Mouse (Mus musculus) G1E (cell line): ENCODE results near the gene Hps5. TPM values are rescaled to one million over a fixed set of nuclear protein-coding genes. Genes with fewer than 3 reads are reported as not detected.
"Not testable (repeated sequence)": the region's sequence is repeated elsewhere in the genome, so short reads cannot be mapped to it uniquely, and the experiment has no call there.

Source experiments
- ATAC-seq: 2 replicates; pipeline ENCODE4 v1.8.0; 2016; ENCODE audit warnings: mild to moderate bottlenecking; ENCODE audit not compliant: insufficient number of reproducible peaks, poor library complexity, low FRiP score, severe bottlenecking; ENCODE audit errors: extremely low read depth
- DNase-seq: peaks from one replicate; pipeline ENCODE4 v3.0.0; 2012; ENCODE audit warnings: low spot score
- H3K27me3 ChIP-seq: 2 replicates; pipeline ENCODE4 v1.6.1; 2012; ENCODE audit warnings: mild to moderate bottlenecking, low read length, inconsistent platforms; ENCODE audit not compliant: insufficient read depth
- H3K36me3 ChIP-seq: replicated peaks from 2 replicates; pipeline ENCODE3; 2012; ENCODE audit warnings: mild to moderate bottlenecking, inconsistent platforms
- H3K4me1 ChIP-seq: 2 replicates; pipeline ENCODE4 v1.6.1; 2012; ENCODE audit warnings: low read depth, low read length, inconsistent platforms, mixed read lengths; ENCODE audit not compliant: insufficient read depth
- H3K4me3 ChIP-seq: 2 replicates; pipeline ENCODE4 v1.5.1; 2012; ENCODE audit warnings: low read depth, mild to moderate bottlenecking, inconsistent platforms, low read length, moderate library complexity, mixed read lengths
- H3K9me3 ChIP-seq: replicated peaks from 2 replicates; pipeline ENCODE4 v1.6.1; 2012; ENCODE audit warnings: inconsistent platforms
- CTCF ChIP-seq: IDR thresholded peaks from 2 replicates; pipeline ENCODE4 v1.5.1; 2012; ENCODE audit warnings: low read depth, low read length, inconsistent platforms, mixed read lengths
- GATA1 ChIP-seq: IDR thresholded peaks from 2 replicates; pipeline ENCODE4 v1.6.1; 2012; ENCODE audit warnings: borderline replicate concordance, low read length, inconsistent platforms, mixed read lengths
- GATA2 ChIP-seq: IDR thresholded peaks from 2 replicates; pipeline ENCODE4 v1.6.1; 2012; ENCODE audit warnings: low read depth, low read length, inconsistent platforms, borderline replicate concordance
- POLR2AphosphoS5 ChIP-seq: IDR thresholded peaks from 2 replicates; pipeline ENCODE4 v1.6.1; 2012; ENCODE audit warnings: low read depth, low read length, inconsistent platforms; ENCODE audit not compliant: insufficient replicate concordance
- TAL1 ChIP-seq: conservative IDR thresholded peaks from 2 replicates; pipeline ENCODE4 v1.6.1; 2012; ENCODE audit warnings: low read depth, low read length, inconsistent platforms, mixed read lengths
- polyA plus RNA-seq: library from polyadenylated mRNA; stranded (reverse); fragments of >175 nt; gene quantifications from 2 replicates; pipeline ENCODE4 v1.2.3, GENCODE M21; 2012
- total RNA-seq, 2 experiments: library from RNA; stranded (forward) in 1 of 2; stranded (reverse) in 1 of 2; fragments of 200-1000 nt in 1 of 2; fragments of >200 nt in 1 of 2; fragmentation: Nextera tagmentation in 1 of 2; gene quantifications; 2 replicates each; pipeline ENCODE4 v1.2.3; 2014 to 2017

Gene Hps5
- total and polyA plus RNA-seq, 3 experiments, result 2.7 to 34.9 (median 30.4) TPM

DNA sequence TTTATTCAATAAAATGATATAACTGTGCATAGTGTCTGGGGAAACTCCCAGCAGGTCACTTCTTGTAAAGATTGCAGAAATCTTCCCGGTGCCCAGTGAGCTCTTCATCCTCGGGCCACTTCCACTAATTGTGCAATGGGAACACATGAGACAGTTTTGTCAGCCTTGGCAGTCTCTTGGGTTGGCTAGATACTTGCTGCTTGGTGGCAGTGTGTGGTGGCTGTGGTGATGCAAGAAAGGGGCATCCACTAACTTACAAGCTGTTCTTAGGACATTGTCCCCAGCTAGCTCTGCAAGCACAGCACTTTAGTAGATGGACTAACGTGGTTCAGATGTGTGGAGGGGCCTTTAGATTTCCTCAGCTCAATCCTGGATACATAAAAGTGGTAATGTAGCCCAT is 50.0 kb downstream of the Hps5 start:
- Histone ChIP-seq H3K9me3 (no peaks in the 10 kb centered on the region), H3K36me3 (no peaks in the 10 kb centered on the region), H3K27me3 (peaks cover 48% of the 10 kb centered on the region), H3K4me3 (no peak overlapping the region), H3K4me1 (no peaks in the 10 kb centered on the region)
- ATAC-seq, result no peak
- TF ChIP-seq GATA1 (no peak), GATA2 (no peak), TAL1 (no peak), POLR2AphosphoS5 (no peak), CTCF (no peak)
- DNase-seq, result no peak

DNA sequence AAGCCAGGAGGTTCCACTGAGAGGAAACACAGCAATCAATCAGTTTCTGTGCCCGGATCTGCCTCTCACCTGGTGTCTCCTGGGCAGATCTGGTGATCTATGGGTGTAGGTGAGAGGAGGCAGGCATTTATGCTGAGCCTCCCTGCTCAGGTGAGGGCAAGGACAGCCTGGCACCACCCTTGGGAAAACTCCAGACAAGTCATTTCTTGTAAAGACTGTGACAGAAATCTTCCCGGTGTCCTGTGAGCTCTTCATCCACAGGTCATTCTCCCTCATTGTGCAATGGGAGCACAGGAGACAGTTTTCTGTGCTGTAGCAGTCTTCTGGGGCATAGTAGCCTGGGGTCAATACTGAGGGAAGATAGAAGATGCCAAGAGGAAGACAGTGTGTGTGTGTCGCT is 53.0 kb downstream of the Hps5 start, which contains the start of gene Saa1:
Saa1 (minus strand) TSS at position 101 of the 400 bp plus-strand sequence.
- ATAC-seq, DNase-seq, H3K4me1 ChIP-seq, H3K9me3 ChIP-seq, H3K4me3 ChIP-seq, H3K36me3 ChIP-seq: not testable (repeated sequence)
- peaks cover 44% of the 10 kb centered on the region for H3K27me3 ChIP-seq

DNA sequence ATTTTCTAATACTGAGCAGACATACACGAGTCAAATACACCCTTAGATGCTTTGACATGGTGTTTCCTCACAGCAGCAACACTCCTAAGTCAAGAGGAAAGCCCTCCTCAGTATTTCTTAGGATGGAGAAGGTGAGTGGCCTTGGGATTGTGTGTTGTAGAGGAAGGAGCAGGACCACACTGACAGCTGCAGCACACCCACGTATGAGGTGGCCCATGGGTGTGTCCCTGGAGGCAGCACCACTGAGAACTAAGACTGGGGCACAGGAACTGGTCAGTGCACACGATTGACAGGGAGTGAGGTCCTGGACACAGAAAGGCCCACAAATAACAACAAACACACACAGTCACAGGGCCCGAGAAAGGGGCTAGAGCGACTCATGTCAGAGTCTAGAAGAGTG is 55.8 kb downstream of the Hps5 start:
- DNase-seq, ATAC-seq, H3K4me3 ChIP-seq, H3K9me3 ChIP-seq, H3K4me1 ChIP-seq, H3K36me3 ChIP-seq: not testable (repeated sequence)
- H3K27me3 ChIP-seq, result peaks cover 28% of the 10 kb centered on the region

DNA sequence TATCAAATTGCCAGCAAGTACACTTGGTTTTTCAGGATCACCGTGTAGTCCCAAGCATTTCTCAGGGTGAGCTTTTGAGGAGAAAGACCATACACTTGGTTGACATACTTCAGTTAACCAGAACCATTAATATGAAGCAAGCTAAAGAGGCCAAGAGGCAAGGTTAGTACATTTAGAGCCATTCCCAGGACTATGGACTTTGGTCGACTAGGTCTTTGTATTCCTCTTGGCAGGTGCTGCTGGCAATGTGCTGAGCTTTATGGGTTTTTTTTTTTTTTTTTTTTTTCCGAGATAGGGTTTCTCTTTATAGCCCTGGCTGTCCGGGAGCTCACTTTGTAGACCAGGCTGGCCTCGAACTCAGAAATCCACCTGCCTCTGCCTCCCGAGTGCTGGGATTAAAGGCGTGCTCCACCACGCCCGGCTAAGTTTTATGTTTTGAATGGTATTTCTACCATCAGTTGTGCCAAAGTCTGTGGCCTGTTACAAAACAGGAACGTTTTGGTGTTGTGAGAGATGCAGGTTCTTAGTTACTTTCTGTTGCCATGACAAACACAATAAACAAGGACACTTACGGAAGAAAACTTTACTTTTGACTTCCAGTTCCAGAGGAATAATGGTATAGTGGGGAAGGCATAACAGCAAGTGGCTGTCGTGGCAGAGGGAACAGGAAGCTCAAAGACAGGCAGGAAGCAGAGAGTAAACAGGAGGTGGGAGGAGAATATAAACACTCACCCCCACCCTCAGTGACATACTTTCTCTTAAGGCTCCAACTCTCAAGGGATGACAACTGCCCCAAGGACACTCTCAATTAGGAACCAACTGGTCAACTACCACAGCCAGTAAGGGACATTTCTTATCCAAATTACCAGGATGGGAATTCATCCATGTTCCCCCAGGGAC is 57.1 kb downstream of the Hps5 start:
- no peaks in the 10 kb centered on the region for H3K36me3 ChIP-seq
- ATAC-seq, result no peak
- no peak for TF ChIP-seq GATA2
- no peak for TF ChIP-seq GATA1
- no peak for TF ChIP-seq TAL1
- no peak for TF ChIP-seq POLR2AphosphoS5
- peaks cover 31% of the 10 kb centered on the region for H3K27me3 ChIP-seq
- H3K4me3 ChIP-seq, result no peak overlapping the region
- no peaks in the 10 kb centered on the region for H3K9me3 ChIP-seq
- DNase-seq, result no peak
- peaks cover 6% of the 10 kb centered on the region; the same call in 1 of the 2 replicates for H3K4me1 ChIP-seq

DNA sequence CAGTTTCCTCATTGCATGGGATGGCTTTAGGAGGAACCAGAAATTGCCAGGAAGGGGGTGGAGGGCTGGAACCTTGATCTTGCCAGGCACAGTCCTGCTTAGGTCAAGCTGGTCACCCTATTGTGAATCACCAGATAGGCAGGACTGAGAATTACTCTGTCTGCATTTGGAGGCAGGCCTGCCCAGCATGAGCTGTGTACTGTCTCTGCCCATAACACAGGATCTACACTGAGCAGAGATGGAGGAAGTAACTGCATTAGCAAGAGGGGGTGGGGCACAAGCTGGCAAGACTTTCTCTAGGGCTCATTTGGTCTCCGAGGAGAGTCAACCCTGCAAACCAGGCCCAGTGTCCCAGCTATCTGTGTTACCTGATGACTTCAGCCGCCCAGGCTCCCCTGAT is 60.9 kb downstream of the Hps5 start:
- TF ChIP-seq CTCF, result no peak
- no peak for TF ChIP-seq POLR2AphosphoS5
- no peak for TF ChIP-seq GATA2
- TF ChIP-seq TAL1, result no peak
- no peak for TF ChIP-seq GATA1
- no peak overlapping the region for H3K4me3 ChIP-seq
- peaks cover 32% of the 10 kb centered on the region for H3K27me3 ChIP-seq
- no peaks in the 10 kb centered on the region for H3K9me3 ChIP-seq
- no peaks in the 10 kb centered on the region for H3K36me3 ChIP-seq
- DNase-seq (no peak), ATAC-seq (no peak)
- peaks cover 6% of the 10 kb centered on the region; the same call in 1 of the 2 replicates for H3K4me1 ChIP-seq

DNA sequence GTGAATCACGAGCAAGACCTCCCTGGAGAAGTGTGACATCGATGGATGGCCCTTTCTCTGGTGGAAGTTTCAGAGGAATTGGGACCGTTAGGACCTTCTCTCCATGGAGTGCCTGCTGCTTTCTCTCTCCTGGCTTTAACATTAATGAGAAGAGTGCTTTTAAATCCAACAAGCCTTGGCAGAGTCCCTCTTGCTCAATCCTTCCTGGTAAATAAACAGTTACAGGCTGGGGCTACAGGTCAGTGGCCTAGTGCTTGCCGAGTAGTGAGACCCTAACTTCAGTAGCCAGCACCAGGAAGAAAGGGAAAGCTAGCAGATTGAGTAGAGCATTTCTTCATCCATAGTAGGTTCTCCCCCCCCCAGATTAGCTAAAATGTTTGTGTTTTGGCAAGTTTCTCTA is 63.4 kb downstream of the Hps5 start, which contains the start of gene Saa4:
Saa4 (minus strand) TSS at position 146 of the 400 bp plus-strand sequence.
- H3K4me1 ChIP-seq, result peaks cover 6% of the 10 kb centered on the region; the same call in 1 of the 2 replicates
- no peaks in the 10 kb centered on the region for H3K36me3 ChIP-seq
- H3K27me3 ChIP-seq, result peaks cover 41% of the 10 kb centered on the region
- DNase-seq (no peak), ATAC-seq (no peak)
- no peak for TF ChIP-seq POLR2AphosphoS5
- TF ChIP-seq TAL1, result no peak
- TF ChIP-seq CTCF, result no peak
- TF ChIP-seq GATA1, result no peak
- TF ChIP-seq GATA2, result no peak
- no peaks in the 10 kb centered on the region for H3K9me3 ChIP-seq
- H3K4me3 ChIP-seq, result no peak within 1 kb of the TSS
